ENCODE assay signal across 8 mouse cellular contexts in the genomic region with DNA sequence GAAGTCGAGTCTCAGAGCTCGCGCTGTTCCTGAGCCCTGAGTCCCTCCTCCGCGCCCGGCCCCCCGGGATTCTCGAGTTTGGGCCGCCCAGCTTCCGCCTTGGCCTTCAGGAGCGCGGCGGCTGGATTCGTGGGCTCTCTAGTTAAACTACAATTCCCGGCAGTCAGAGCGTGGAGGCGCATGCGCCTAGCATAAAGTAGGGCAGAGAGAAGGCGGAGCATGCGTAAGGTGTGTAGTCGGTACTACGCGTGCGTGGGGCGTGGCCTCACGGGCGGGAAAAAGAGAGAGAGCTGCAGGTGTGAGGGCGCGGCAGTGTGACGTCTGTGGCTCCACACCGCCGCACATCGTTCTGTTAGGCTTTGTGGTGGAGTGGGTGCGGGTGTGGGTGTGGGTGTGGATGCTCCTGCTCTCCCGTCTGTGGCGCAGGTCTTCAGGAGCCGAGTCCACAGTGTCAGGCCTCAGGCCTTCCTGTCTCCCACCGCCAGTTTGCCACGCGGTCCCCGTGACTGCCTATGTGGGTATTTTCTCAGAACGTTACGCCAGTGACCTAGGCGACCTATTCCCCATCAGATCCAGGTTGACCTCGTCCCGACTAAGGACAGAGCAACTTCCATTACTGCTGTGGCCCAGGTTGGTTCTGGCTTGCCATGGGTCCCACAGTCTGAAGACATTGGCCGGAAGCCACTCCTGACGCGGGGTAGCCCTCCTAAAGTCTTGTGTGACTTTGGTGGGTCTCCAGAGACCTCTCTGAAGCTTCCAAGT. TPM values are rescaled to one million over a fixed set of nuclear protein-coding genes. Genes with fewer than 3 reads are reported as not detected.
DNase-seq lines count a peak whose midpoint lies in the region; ATAC-seq and TF ChIP-seq lines count a peak whose summit lies in the region.

A gene (minus strand): TSS at position 168 of the 762 bp plus-strand sequence.
A gene (plus strand): TSS at position 257 of the 762 bp plus-strand sequence.

- H3K27ac ChIP-seq in bone marrow macrophage, adult 2 months (ENCODE audit: insufficient read depth, low read depth, low read length): no peak within 1 kb of the TSS
- no peak within 1 kb of the TSS for H3K27ac ChIP-seq in embryonic fibroblast, embryonic 13.5 days (ENCODE audit: insufficient read depth, low read length)
- H3K27ac ChIP-seq in kidney, embryonic 14.5 days (ENCODE audit: low read depth, low read length): no peak within 1 kb of the TSS
- peak within 1 kb of the TSS; percentile 81 for H3K27ac ChIP-seq in limb, embryonic 15.5 days

- H3K9me3 ChIP-seq in kidney, embryonic 14.5 days (ENCODE audit: control insufficient read depth, low read length): no peaks in the 10 kb centered on the region
- H3K9me3 ChIP-seq in limb, embryonic 15.5 days: no peaks in the 10 kb centered on the region

- ATAC-seq in kidney, embryonic 14.5 days (ENCODE audit: low FRiP score, low TSS enrichment): peak; percentile 90
- ATAC-seq in limb, embryonic 15.5 days (ENCODE audit: insufficient number of reproducible peaks, low FRiP score, low TSS enrichment, low read depth): peak; percentile 89

- H3K36me3 ChIP-seq in kidney, embryonic 14.5 days (ENCODE audit: control insufficient read depth, insufficient read depth, low read length): peaks cover 17% of the 10 kb centered on the region
- peaks cover 21% of the 10 kb centered on the region for H3K36me3 ChIP-seq in limb, embryonic 15.5 days

- DNase-seq in 416B (ENCODE audit: low read depth): peak; percentile 97
- DNase-seq in heart, adult 9 months (ENCODE audit: low spot score in 2 of 2): peak; percentile 92 to 94
- peak; percentile 64 to 73 for DNase-seq in monocyte, adult 2 months (ENCODE audit: low read depth in 1 of 2, low spot score in 2 of 2)
- DNase-seq in spleen, postnatal 36 days (ENCODE audit: low spot score in 2 of 2): peak; percentile 94 to 96

- no peaks in the 10 kb centered on the region for H3K27me3 ChIP-seq in kidney, embryonic 14.5 days (ENCODE audit: control insufficient read depth, insufficient read depth, low read length)
- H3K27me3 ChIP-seq in limb, embryonic 15.5 days: no peaks in the 10 kb centered on the region

- peak within 1 kb of the TSS; percentile 83 for H3K4me2 ChIP-seq in kidney, embryonic 14.5 days (replicated peaks; ENCODE audit: low read depth, low read length)
- peak within 1 kb of the TSS; percentile 91 for H3K4me2 ChIP-seq in limb, embryonic 15.5 days

- peak within 1 kb of the TSS; percentile 93 for H3K4me3 ChIP-seq in bone marrow macrophage, adult 2 months (ENCODE audit: insufficient read depth, low read length)
- H3K4me3 ChIP-seq in embryonic fibroblast, embryonic 13.5 days (ENCODE audit: insufficient read depth, low read length): peak within 1 kb of the TSS; percentile 78
- H3K4me3 ChIP-seq in kidney, embryonic 14.5 days (ENCODE audit: low read length): peak within 1 kb of the TSS; percentile 47
- H3K4me3 ChIP-seq in limb, embryonic 15.5 days: peak within 1 kb of the TSS; percentile 77

- no peak for TF ChIP-seq CTCF in bone marrow macrophage, adult 2 months (IDR thresholded peaks at IDR 0.05; ENCODE audit: low read depth, low read length)
- TF ChIP-seq CTCF in embryonic fibroblast, embryonic 13.5 days (IDR thresholded peaks at IDR 0.05; ENCODE audit: borderline replicate concordance, insufficient read depth, low read length): no peak

- H3K4me1 ChIP-seq in bone marrow macrophage, adult 2 months (ENCODE audit: control insufficient read depth, insufficient read depth, low read length): peaks cover 28% of the 10 kb centered on the region
- no peaks in the 10 kb centered on the region for H3K4me1 ChIP-seq in embryonic fibroblast, embryonic 13.5 days (ENCODE audit: control insufficient read depth, insufficient read depth, low read length)
- peaks cover 10% of the 10 kb centered on the region for H3K4me1 ChIP-seq in kidney, embryonic 14.5 days (ENCODE audit: control insufficient read depth, insufficient read depth, low read length)
- peaks cover 26% of the 10 kb centered on the region for H3K4me1 ChIP-seq in limb, embryonic 15.5 days

- TF ChIP-seq POLR2A in bone marrow macrophage, adult 2 months (IDR thresholded peaks at IDR 0.05; ENCODE audit: borderline replicate concordance, low read depth, low read length): no peak
- TF ChIP-seq POLR2A in embryonic fibroblast, embryonic 13.5 days (IDR thresholded peaks at IDR 0.05; ENCODE audit: low read depth, low read length): peak; percentile 64

- H3K9ac ChIP-seq in kidney, embryonic 14.5 days (ENCODE audit: low read depth, low read length): peak within 1 kb of the TSS; percentile 68
- H3K9ac ChIP-seq in limb, embryonic 15.5 days: peak within 1 kb of the TSS; percentile 85

- 14% methylated on average over 48 of the region's 49 CpGs for WGBS in kidney, embryonic 14.5 days
- WGBS in limb, embryonic 15.5 days: 15% methylated on average over 49 of the region's 49 CpGs

RNA-seq across cellular contexts. Expression of the first gene that starts in this region (rescaled TPM):
- 23.6 and 28.8 TPM in 2 replicates for polyA plus RNA-seq in bone marrow macrophage, adult 2 months (2012; ENCODE audit: insufficient read depth, insufficient read length, missing spikeins)
- polyA plus RNA-seq in embryonic fibroblast, embryonic 13.5 days (2011; ENCODE audit: insufficient read length, low read depth, missing spikeins): 17.7 and 20.0 TPM in 2 replicates
- polyA plus RNA-seq in kidney, embryonic 14.5 days (2014; fragmentation: Nextera tagmentation; extraction: Ambion mirVana): 11.7 and 17.7 TPM in 2 replicates
- polyA plus RNA-seq in limb, embryonic 15.5 days (2015; fragmentation: Nextera tagmentation; extraction: Ambion mirVana): 28.5 and 29.2 TPM in 2 replicates

RNA-seq across cellular contexts. Expression of the second gene that starts in this region (rescaled TPM):
- polyA plus RNA-seq in bone marrow macrophage, adult 2 months (2012; ENCODE audit: insufficient read depth, insufficient read length, missing spikeins): 0.49 and 1.2 TPM in 2 replicates
- 0.48 and 0.95 TPM in 2 replicates for polyA plus RNA-seq in embryonic fibroblast, embryonic 13.5 days (2011; ENCODE audit: insufficient read length, low read depth, missing spikeins)
- 0.87 and 1.2 TPM in 2 replicates for polyA plus RNA-seq in kidney, embryonic 14.5 days (2014; fragmentation: Nextera tagmentation; extraction: Ambion mirVana)
- polyA plus RNA-seq in limb, embryonic 15.5 days (2015; fragmentation: Nextera tagmentation; extraction: Ambion mirVana): 1.1 and 1.3 TPM in 2 replicates
